Mouse (Mus musculus): ENCODE data around the gene Rps11. TPM values are rescaled to one million over a fixed set of nuclear protein-coding genes. Genes with fewer than 3 reads are reported as not detected.
"Not testable (repeated sequence)": the region's sequence is repeated elsewhere in the genome, so short reads cannot be mapped to it uniquely, and the experiment has no call there.

Rps11 gene
- polyA plus RNA-seq, 1 experiment: 22.2 TPM

DNA sequence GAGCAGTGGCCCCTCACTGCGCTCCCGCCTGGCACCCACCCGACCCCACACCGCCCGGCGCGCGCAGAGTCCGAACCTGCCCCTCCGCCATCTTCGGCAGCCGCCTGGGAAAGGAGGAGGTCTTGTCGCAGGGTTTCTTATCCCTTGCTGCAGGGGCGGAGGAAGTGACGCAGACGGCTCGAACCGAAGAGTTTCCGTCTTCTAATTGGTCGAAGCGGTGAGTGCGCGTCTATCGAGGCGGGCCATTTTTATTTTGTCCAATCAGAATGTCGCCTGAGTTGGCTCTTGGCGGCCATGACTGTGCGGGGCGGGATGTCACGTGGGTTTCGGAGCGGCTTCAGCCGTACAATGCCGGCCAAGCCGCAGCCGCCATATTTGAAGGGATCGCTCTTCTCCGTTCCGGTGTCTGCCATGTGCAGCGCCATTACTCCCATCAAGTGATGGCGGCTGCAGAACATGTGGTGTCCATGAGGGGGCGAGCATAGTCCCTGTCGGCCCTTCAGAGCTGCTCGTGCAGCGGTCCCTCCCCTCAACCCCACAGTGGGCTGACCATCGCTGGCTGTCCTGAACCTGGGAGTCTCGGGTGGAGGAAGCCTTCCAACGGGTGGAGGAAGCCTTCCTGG is 4.5 kb upstream of the Rps11 start, which contains the start of gene Rpl13a:
Gene Rpl13a, minus strand, starts transcription at position 138 of the 623 bp plus-strand sequence.
- Histone ChIP-seq H3K36me3 (ENCODE audit: control insufficient read depth) (peaks cover 49% of the 10 kb centered on the region), H3K27me3 (ENCODE audit: control insufficient read depth) (no peaks in the 10 kb centered on the region), H3K9me3 (ENCODE audit: control insufficient read depth, low read length) (no peaks in the 10 kb centered on the region; the same call in 1 of the 2 replicates), H3K4me1 (ENCODE audit: control insufficient read depth) (peaks cover 70% of the 10 kb centered on the region), H3K4me3 (replicated peaks) (peak within 1 kb of the TSS; percentile 97)
- TF ChIP-seq GATA1 (IDR thresholded peaks at IDR 0.05; ENCODE audit: low read length): no peak
- no peak for TF ChIP-seq TAL1 (IDR thresholded peaks at IDR 0.05; ENCODE audit: low read length)

DNA sequence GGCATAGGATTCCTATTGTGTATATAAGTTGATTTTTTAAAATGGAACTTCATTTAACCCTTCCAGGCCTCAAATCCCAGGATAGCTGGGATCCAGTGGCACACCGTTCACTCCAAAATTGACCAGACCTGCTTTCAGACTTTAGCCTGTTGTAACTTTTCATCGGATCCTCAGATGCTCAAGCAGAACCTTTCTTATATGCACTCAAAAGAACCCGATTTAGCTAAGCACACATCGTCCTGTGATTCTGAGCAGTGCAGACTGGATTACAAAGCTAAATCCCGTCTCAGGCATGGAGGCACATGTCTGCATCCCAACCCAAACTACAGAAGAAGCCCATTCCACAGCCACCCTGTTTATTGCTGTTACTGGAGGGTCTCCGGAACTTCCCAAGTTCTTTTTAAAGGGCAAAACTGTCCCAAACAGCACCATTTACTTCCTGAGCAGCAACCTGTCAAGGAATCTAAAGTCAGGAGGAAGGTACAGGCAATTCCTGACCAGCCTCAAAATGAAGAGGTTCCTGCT is 3.5 kb upstream of the Rps11 start:
- Histone ChIP-seq H3K9me3 (ENCODE audit: control insufficient read depth, low read length) (no peaks in the 10 kb centered on the region), H3K27me3 (ENCODE audit: control insufficient read depth) (no peaks in the 10 kb centered on the region), H3K4me3 (replicated peaks) (peak overlapping the region; percentile 97), H3K36me3 (ENCODE audit: control insufficient read depth) (peaks cover 48% of the 10 kb centered on the region), H3K4me1 (ENCODE audit: control insufficient read depth) (peaks cover 78% of the 10 kb centered on the region)
- TF ChIP-seq TAL1 (IDR thresholded peaks at IDR 0.05; ENCODE audit: low read length) (no peak), GATA1 (IDR thresholded peaks at IDR 0.05; ENCODE audit: low read length) (no peak)

- peaks cover 79% of the 10 kb centered on the region for H3K4me1 ChIP-seq (ENCODE audit: control insufficient read depth)
- peaks cover 50% of the 10 kb centered on the region for H3K36me3 ChIP-seq (ENCODE audit: control insufficient read depth)
- TF ChIP-seq TAL1 (IDR thresholded peaks at IDR 0.05; ENCODE audit: low read length) (no peak), GATA1 (IDR thresholded peaks at IDR 0.05; ENCODE audit: low read length) (no peak)
- peak overlapping the region; percentile 97 for H3K4me3 ChIP-seq (replicated peaks)
- H3K9me3 ChIP-seq (ENCODE audit: control insufficient read depth, low read length): no peaks in the 10 kb centered on the region
- no peaks in the 10 kb centered on the region for H3K27me3 ChIP-seq (ENCODE audit: control insufficient read depth)
These were observed 2.8 kb upstream of the Rps11 start for GRCm38 (mm10) chr7:45126844-45127699.

GRCm38 (mm10) chr7:45126147-45126843 is 2.1 kb upstream of the Rps11 start:
- peaks cover 80% of the 10 kb centered on the region for H3K4me1 ChIP-seq (ENCODE audit: control insufficient read depth)
- H3K4me3 ChIP-seq (replicated peaks): peak overlapping the region; percentile 97
- TF ChIP-seq TAL1 (IDR thresholded peaks at IDR 0.05; ENCODE audit: low read length) (no peak), GATA1 (IDR thresholded peaks at IDR 0.05; ENCODE audit: low read length) (no peak)
- H3K36me3 ChIP-seq (ENCODE audit: control insufficient read depth): peaks cover 53% of the 10 kb centered on the region
- no peaks in the 10 kb centered on the region for H3K27me3 ChIP-seq (ENCODE audit: control insufficient read depth)
- no peaks in the 10 kb centered on the region for H3K9me3 ChIP-seq (ENCODE audit: control insufficient read depth, low read length)

- H3K9me3 ChIP-seq (ENCODE audit: control insufficient read depth, low read length); H3K4me3 ChIP-seq (replicated peaks); H3K27me3 ChIP-seq (ENCODE audit: control insufficient read depth): not testable (repeated sequence)
- Histone ChIP-seq H3K36me3 (ENCODE audit: control insufficient read depth) (peaks cover 60% of the 10 kb centered on the region), H3K4me1 (ENCODE audit: control insufficient read depth) (peaks cover 84% of the 10 kb centered on the region)
These were observed 1.4 kb upstream of the Rps11 start for GRCm38 (mm10) chr7:45125649-45126048.

DNA sequence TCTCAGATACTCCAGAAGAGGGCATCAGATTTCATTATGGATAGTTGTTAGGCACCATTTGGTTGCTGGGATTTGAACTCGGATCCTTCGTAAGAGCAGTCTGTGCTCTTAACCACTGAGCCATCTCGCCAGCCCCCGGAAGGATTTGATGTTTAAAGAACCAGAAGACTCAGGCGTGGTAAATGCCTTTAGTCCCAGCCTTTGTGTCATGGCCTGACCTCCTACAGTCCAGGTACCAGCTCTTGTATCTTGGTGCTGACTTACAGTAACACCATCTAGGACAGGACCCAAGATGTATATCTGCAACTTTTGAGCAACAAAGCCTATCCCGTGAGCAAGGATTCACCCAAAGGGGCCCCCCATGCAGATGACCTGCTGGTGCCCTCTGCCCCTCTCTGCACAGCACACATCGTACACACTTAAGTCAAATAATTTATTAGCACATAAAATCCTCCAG is 933 bp upstream of the Rps11 start:
- peaks cover 84% of the 10 kb centered on the region for H3K4me1 ChIP-seq (ENCODE audit: control insufficient read depth)
- H3K4me3 ChIP-seq (replicated peaks): no peak overlapping the region
- H3K27me3 ChIP-seq (ENCODE audit: control insufficient read depth): no peaks in the 10 kb centered on the region
- H3K36me3 ChIP-seq (ENCODE audit: control insufficient read depth): peaks cover 65% of the 10 kb centered on the region
- H3K9me3 ChIP-seq (ENCODE audit: control insufficient read depth, low read length): no peaks in the 10 kb centered on the region
- TF ChIP-seq GATA1 (IDR thresholded peaks at IDR 0.05; ENCODE audit: low read length) (no peak), TAL1 (IDR thresholded peaks at IDR 0.05; ENCODE audit: low read length) (no peak)

- H3K4me1 ChIP-seq (ENCODE audit: control insufficient read depth): peaks cover 84% of the 10 kb centered on the region
- H3K36me3 ChIP-seq (ENCODE audit: control insufficient read depth): peaks cover 80% of the 10 kb centered on the region
- H3K4me3 ChIP-seq (replicated peaks): peak overlapping the region; percentile 78
- H3K9me3 ChIP-seq (ENCODE audit: control insufficient read depth, low read length): no peaks in the 10 kb centered on the region
- no peaks in the 10 kb centered on the region for H3K27me3 ChIP-seq (ENCODE audit: control insufficient read depth)
- TF ChIP-seq TAL1 (IDR thresholded peaks at IDR 0.05; ENCODE audit: low read length) (no peak), GATA1 (IDR thresholded peaks at IDR 0.05; ENCODE audit: low read length) (no peak)
These were observed 1.1 kb downstream of the Rps11 start for GRCm38 (mm10) chr7:45123186-45123570.

DNA sequence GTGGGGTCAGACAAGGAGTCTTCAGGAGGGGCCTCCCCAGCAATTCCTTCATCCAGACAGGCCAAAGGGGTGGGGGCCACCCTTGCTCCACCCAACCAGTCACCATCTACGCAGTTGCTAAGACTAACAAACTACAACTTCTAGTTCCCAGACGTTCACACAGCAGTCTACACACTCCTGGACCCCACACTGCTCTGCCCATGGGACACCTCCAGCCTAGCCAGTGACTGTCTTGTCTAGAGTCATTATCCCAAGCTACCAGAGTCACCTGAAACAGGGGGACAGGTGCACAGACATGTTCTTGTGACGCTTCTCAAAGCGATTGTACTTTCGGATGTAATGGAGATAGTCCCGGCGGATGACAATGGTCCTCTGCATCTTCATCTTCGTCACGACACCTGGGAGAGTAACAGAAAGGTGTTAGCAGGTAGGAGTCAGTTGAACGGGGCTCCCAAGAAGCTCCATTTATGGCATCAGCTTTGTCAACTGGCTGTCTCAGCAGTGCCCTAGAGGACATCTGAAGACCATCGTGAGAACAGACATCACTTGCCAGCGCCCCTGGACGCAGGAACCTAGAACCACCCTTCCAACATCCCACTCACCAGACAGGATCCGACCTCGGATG is 1.6 kb downstream of the Rps11 start:
- no peak for TF ChIP-seq TAL1 (IDR thresholded peaks at IDR 0.05; ENCODE audit: low read length)
- TF ChIP-seq GATA1 (IDR thresholded peaks at IDR 0.05; ENCODE audit: low read length): no peak
- H3K4me3 ChIP-seq (replicated peaks): peak overlapping the region; percentile 78
- H3K27me3 ChIP-seq (ENCODE audit: control insufficient read depth): no peaks in the 10 kb centered on the region
- H3K9me3 ChIP-seq (ENCODE audit: control insufficient read depth, low read length): no peaks in the 10 kb centered on the region
- peaks cover 79% of the 10 kb centered on the region for H3K36me3 ChIP-seq (ENCODE audit: control insufficient read depth)
- peaks cover 84% of the 10 kb centered on the region for H3K4me1 ChIP-seq (ENCODE audit: control insufficient read depth)
